Mouse (Mus musculus) thymus, postnatal 4 days (tissue): ENCODE results near the gene Psme3.
A peak's percentile ranks its signal among the peaks of the same experiment; 100 is the strongest.

Experiments
- DNase-seq: peaks from one replicate; pipeline ENCODE4 v3.0.0; 2021

Gene Psme3

GRCm38 (mm10) chr11:101315665-101316500 is at the start of gene Psme3:
Gene Psme3 (plus strand): TSS chr11:101316213.
- DNase-seq, result peak; percentile 93

GRCm38 (mm10) chr11:101269577-101270116 is 46.4 kb upstream of the Psme3 start:
- DNase-seq, result no peak

GRCm38 (mm10) chr11:101272446-101272845 is 43.6 kb upstream of the Psme3 start:
- DNase-seq, result no peak

- no peak for DNase-seq
Measured at GRCm38 (mm10) chr11:101275309-101275708, 40.7 kb upstream of the Psme3 start.

GRCm38 (mm10) chr11:101276319-101277070 is 39.5 kb upstream of the Psme3 start:
- DNase-seq, result no peak

- DNase-seq, result no peak
Measured at GRCm38 (mm10) chr11:101277381-101278222, 38.4 kb upstream of the Psme3 start.

- DNase-seq, result peak; percentile 87
Measured at GRCm38 (mm10) chr11:101278223-101279192, 37.5 kb upstream of the Psme3 start, which contains the start of the genes Cntd1 and Coa3. Gene Cntd1 (plus strand): TSS chr11:101279012. Gene Coa3 (minus strand): TSS chr11:101279114.

- DNase-seq, result peak; percentile 34
Measured at GRCm38 (mm10) chr11:101279193-101279569, 36.8 kb upstream of the Psme3 start.

GRCm38 (mm10) chr11:101280837-101281236 is 35.2 kb upstream of the Psme3 start:
- DNase-seq, result no peak

- no peak for DNase-seq
Measured at GRCm38 (mm10) chr11:101282896-101283295, 33.1 kb upstream of the Psme3 start.

- DNase-seq, result no peak
Measured at GRCm38 (mm10) chr11:101283805-101284204, 32.2 kb upstream of the Psme3 start.

GRCm38 (mm10) chr11:101287306-101287705 is 28.7 kb upstream of the Psme3 start:
- no peak for DNase-seq

GRCm38 (mm10) chr11:101291231-101291630 is 24.8 kb upstream of the Psme3 start:
- no peak for DNase-seq

GRCm38 (mm10) chr11:101295191-101295590 is 20.8 kb upstream of the Psme3 start:
- no peak for DNase-seq

GRCm38 (mm10) chr11:101300881-101301280 is 15.1 kb upstream of the Psme3 start:
- DNase-seq, result peak; percentile 49

- no peak for DNase-seq
Measured at GRCm38 (mm10) chr11:101301299-101302003, 14.6 kb upstream of the Psme3 start.

GRCm38 (mm10) chr11:101302004-101302798 is 13.8 kb upstream of the Psme3 start, which contains the start of gene Becn1:
Gene Becn1 (minus strand): TSS chr11:101302286.
- DNase-seq, result peak; percentile 97

GRCm38 (mm10) chr11:101307744-101308143 is 8.3 kb upstream of the Psme3 start:
- no peak for DNase-seq

- DNase-seq, result no peak
Measured at GRCm38 (mm10) chr11:101311083-101311482, 4.9 kb upstream of the Psme3 start.

- no peak for DNase-seq
Measured at GRCm38 (mm10) chr11:101312150-101312549, 3.9 kb upstream of the Psme3 start.
